In the genomic region with DNA sequence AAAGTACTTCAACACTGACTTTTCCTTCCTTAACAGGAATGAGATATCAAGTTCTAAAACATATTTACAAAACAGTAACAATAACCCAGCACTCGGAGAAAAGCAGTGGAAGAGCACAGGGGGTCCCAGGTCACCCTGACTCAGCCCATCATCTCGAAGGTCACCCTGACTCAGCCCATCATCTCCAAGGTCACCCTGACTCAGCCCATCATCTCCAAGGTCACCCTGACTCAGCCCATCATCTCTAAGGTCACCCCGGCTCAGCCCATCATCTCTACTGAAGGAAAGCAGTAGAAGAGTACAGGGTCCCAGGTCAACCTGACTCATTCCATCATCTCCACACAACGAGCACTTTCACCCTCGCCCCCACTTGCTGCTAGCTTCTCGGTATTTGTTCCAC, we compare ENCODE assay signal across 15 mouse cellular contexts. TPM values are rescaled to one million over a fixed set of nuclear protein-coding genes. Genes with fewer than 3 reads are reported as not detected.
DNase-seq lines count a peak whose midpoint lies in the region.
"Had no signal": no experiment of that assay in that cellular context is flagged by ENCODE, and none has a peak within 500 bp of the region (broad histone marks: within the 10 kb centered on the region; RNA-seq: fewer than 3 reads in every experiment).

No protein-coding gene starts in this region.

- DNase-seq in adrenal gland, adult (ENCODE audit: inconsistent age in 2 of 2, low spot score in 1 of 2), result peak; percentile 55 to 70
- no peak for DNase-seq in adrenal gland, postnatal 10 days
- DNase-seq in adrenal gland, postnatal 14 days, result peak; percentile 17
- no peak for DNase-seq in adrenal gland, adult 8-10 months
- peak; percentile 29 for DNase-seq in adrenal gland, postnatal 25 days
- DNase-seq in layer of hippocampus, postnatal 25 days (ENCODE audit: extremely low spot score in 1 of 2, low spot score in 1 of 2), result no peak
- no peak for DNase-seq in heart, postnatal 36 days
- DNase-seq: B cell, adult 2 months; cerebellum, adult 11-12 months; cerebellum, adult 2 months; cerebellum, adult 9-10 months; cerebellum, postnatal 10 days; cerebellum, postnatal 25 days; forebrain, postnatal 0 days had no signal

- intact Hi-C loops in heart, postnatal 36 days (cut with DNase I), result no loop called here

RNA-seq across cellular contexts. Expression of a gene that starts 30.8 kb away (rescaled TPM):
- 10 to 100 TPM; 36.4 to 40.2 TPM for total RNA-seq in adrenal gland, postnatal 10 days (2021)
- 40.4 and 40.8 TPM in 2 replicates for total RNA-seq in adrenal gland, postnatal 14 days (2021)
- total RNA-seq in adrenal gland, adult 8-10 months (2022), result 10 to 100 TPM; 63.1 to 94.2 (median 80.0) TPM
- 60.4 and 87.3 TPM in 2 replicates for total RNA-seq in adrenal gland, postnatal 25 days (2021)
- total RNA-seq in layer of hippocampus, postnatal 25 days (2021), result 10 to 100 TPM; 30.9 TPM
- total RNA-seq in heart, postnatal 36 days (2021), result 10 to 100 TPM; 13.3 to 14.9 TPM
- total RNA-seq: MEL had no signal

Comparison
In these comparisons a context has a peak if more than half of its experiments do, and no peak if none do; other contexts are left out.
1. DNase-seq: peak in adrenal gland, adult (2 of 2), adrenal gland, postnatal 14 days (single experiment) and adrenal gland, postnatal 25 days (single experiment); none in adrenal gland, postnatal 10 days (single experiment), adrenal gland, adult 8-10 months (single experiment), layer of hippocampus, postnatal 25 days (0 of 2) and heart, postnatal 36 days (0 of 2).